8 mouse cellular contexts compared by ENCODE assay signal in genomic region chr11:73047542-73047996, GRCm38 (mm10). TPM values are rescaled to one million over a fixed set of nuclear protein-coding genes. Genes with fewer than 3 reads are reported as not detected.
A peak's percentile ranks its signal among the peaks of the same experiment; 100 is the strongest.
DNase-seq lines count a peak whose midpoint lies in the region; ATAC-seq and TF ChIP-seq lines count a peak whose summit lies in the region.

Gene Ncbp3, plus strand, starts transcription at chr11:73047783.

- peaks cover 26% of the 10 kb centered on the region for H3K36me3 ChIP-seq in kidney, embryonic 15.5 days

- ATAC-seq in kidney, embryonic 15.5 days (replicated peaks; ENCODE audit: low FRiP score), result peak; percentile 96
- peak; percentile 97 for ATAC-seq in monocyte, adult 5-6 weeks (replicated peaks; ENCODE audit: insufficient number of reproducible peaks, low FRiP score, low TSS enrichment, poor library complexity, severe bottlenecking)

- H3K27ac ChIP-seq in bone marrow macrophage, adult 2 months (ENCODE audit: insufficient read depth, low read depth, low read length), result peak within 1 kb of the TSS; percentile 44; the same call in 1 of the 2 replicates
- H3K27ac ChIP-seq in embryonic fibroblast, embryonic 13.5 days (ENCODE audit: insufficient read depth, low read length), result peak within 1 kb of the TSS; percentile 54
- H3K27ac ChIP-seq in kidney, embryonic 15.5 days, result peak within 1 kb of the TSS; percentile 94

- H3K4me1 ChIP-seq in bone marrow macrophage, adult 2 months (ENCODE audit: control insufficient read depth, insufficient read depth, low read length), result peaks cover 6% of the 10 kb centered on the region
- H3K4me1 ChIP-seq in embryonic fibroblast, embryonic 13.5 days (ENCODE audit: control insufficient read depth, insufficient read depth, low read length), result no peaks in the 10 kb centered on the region
- peaks cover 26% of the 10 kb centered on the region for H3K4me1 ChIP-seq in kidney, embryonic 15.5 days

- peak within 1 kb of the TSS; percentile 89 for H3K9ac ChIP-seq in kidney, embryonic 15.5 days

- H3K27me3 ChIP-seq in kidney, embryonic 15.5 days, result no peaks in the 10 kb centered on the region

- no peak for TF ChIP-seq CTCF in bone marrow macrophage, adult 2 months (IDR thresholded peaks at IDR 0.05; ENCODE audit: low read depth, low read length)
- peak; percentile 53; the same call in 1 of the 2 replicates for TF ChIP-seq CTCF in embryonic fibroblast, embryonic 13.5 days (IDR thresholded peaks at IDR 0.05; ENCODE audit: borderline replicate concordance, insufficient read depth, low read length)

- H3K4me3 ChIP-seq in bone marrow macrophage, adult 2 months (ENCODE audit: insufficient read depth, low read length), result peak within 1 kb of the TSS; percentile 84
- H3K4me3 ChIP-seq in embryonic fibroblast, embryonic 13.5 days (ENCODE audit: insufficient read depth, low read length), result peak within 1 kb of the TSS; percentile 85
- peak within 1 kb of the TSS; percentile 78 for H3K4me3 ChIP-seq in kidney, embryonic 15.5 days (replicated peaks)

- WGBS in kidney, embryonic 15.5 days, result under 1% methylated on average over 39 of the region's 39 CpGs

- no peak for TF ChIP-seq POLR2A in bone marrow macrophage, adult 2 months (IDR thresholded peaks at IDR 0.05; ENCODE audit: borderline replicate concordance, low read depth, low read length)
- peak; percentile 38 for TF ChIP-seq POLR2A in embryonic fibroblast, embryonic 13.5 days (IDR thresholded peaks at IDR 0.05; ENCODE audit: low read depth, low read length)

- no peaks in the 10 kb centered on the region for H3K9me3 ChIP-seq in kidney, embryonic 15.5 days (replicated peaks)

- H3K4me2 ChIP-seq in kidney, embryonic 15.5 days, result peak within 1 kb of the TSS; percentile 74

- DNase-seq in A20 (ENCODE audit: low read depth, low spot score) (peak; percentile 97), liver (peak; percentile 97)
- peak; percentile 93 to 95 for DNase-seq in heart, adult 9 months (ENCODE audit: low spot score in 2 of 2)
- peak; percentile 99 for DNase-seq in spleen, postnatal 4 days (ENCODE audit: low spot score in 2 of 2)

RNA-seq across cellular contexts. Expression of gene Ncbp3, which starts in this region (rescaled TPM):
- 6.2 and 6.4 TPM in 2 replicates for polyA plus RNA-seq in bone marrow macrophage, adult 2 months (2012; ENCODE audit: insufficient read depth, insufficient read length, missing spikeins)
- 10.2 and 11.1 TPM in 2 replicates for polyA plus RNA-seq in embryonic fibroblast, embryonic 13.5 days (2011; ENCODE audit: insufficient read length, low read depth, missing spikeins)
- polyA plus RNA-seq in kidney, embryonic 15.5 days (2015; fragmentation: Nextera tagmentation; extraction: Ambion mirVana), result 12.1 and 12.9 TPM in 2 replicates
- total RNA-seq in monocyte, adult 5-6 weeks (2017), result 11.5 to 18.1 TPM (median 14.0 TPM) in 3 replicates

Comparison
In these comparisons a context has a peak if more than half of its experiments do, and no peak if none do; other contexts are left out.
1. Peak in every context shown above with its lines: DNase-seq, ATAC-seq, H3K4me3 ChIP-seq and H3K27ac ChIP-seq.
2. H3K27ac ChIP-seq: peak in every context shown above with its lines; median percentile 94 in kidney, embryonic 15.5 days; 54 in embryonic fibroblast, embryonic 13.5 days; 44 in bone marrow macrophage, adult 2 months.